Mouse (Mus musculus) myocyte (in vitro differentiated cells): ENCODE measurements around the gene Ppt2. TPM values are rescaled to one million over a fixed set of nuclear protein-coding genes. Genes with fewer than 3 reads are reported as not detected.

Experiments
- H3K27me3 ChIP-seq: one replicate; pipeline ENCODE4 v1.6.1; 2011; ENCODE audit not compliant: control insufficient read depth, insufficient read depth, insufficient read length
- H3K36me3 ChIP-seq: one replicate; pipeline ENCODE4 v1.6.1; 2011; ENCODE audit not compliant: control insufficient read depth, insufficient read depth
- H3K4me2 ChIP-seq: one replicate; pipeline ENCODE4 v1.6.1; 2011; ENCODE audit warnings: low read depth, control low read depth
- H3K4me3 ChIP-seq: one replicate; pipeline ENCODE4 v1.5.1; 2011; ENCODE audit warnings: mild to moderate bottlenecking, control low read depth, moderate library complexity
- H3K79me2 ChIP-seq: one replicate; pipeline ENCODE4 v1.6.1; 2011; ENCODE audit not compliant: control insufficient read depth, insufficient read depth
- H3ac ChIP-seq: one replicate; pipeline ENCODE4 v1.6.1; 2011; ENCODE audit not compliant: control insufficient read depth, insufficient read length
- CEBPB ChIP-seq: IDR thresholded peaks from 2 replicates; pipeline ENCODE4 v1.6.1; 2011; ENCODE audit warnings: mild to moderate bottlenecking, moderate library complexity; ENCODE audit not compliant: poor library complexity, insufficient read depth, severe bottlenecking
- E2F4 ChIP-seq: IDR thresholded peaks from one replicate; pipeline ENCODE4 v1.6.1; 2011; ENCODE audit warnings: mild to moderate bottlenecking, control low read depth, moderate library complexity; ENCODE audit not compliant: insufficient read depth
- MAX ChIP-seq: IDR thresholded peaks from one replicate; pipeline ENCODE4 v1.6.1; 2011; ENCODE audit warnings: low read depth, mild to moderate bottlenecking, control low read depth
- MYOD1 ChIP-seq, 3 experiments: IDR thresholded peaks; one replicate each; pipeline ENCODE4 v1.6.1; 2011; ENCODE audit warnings: control low read depth in 2 of 3, low read depth in 2 of 3, mild to moderate bottlenecking in 2 of 3, moderate library complexity in 1 of 3; ENCODE audit not compliant: insufficient read length in 2 of 3, control insufficient read depth in 1 of 3
- MYOG ChIP-seq, 3 experiments: IDR thresholded peaks; one replicate each; pipeline ENCODE4 v1.6.1; 2011; ENCODE audit warnings: control low read depth in 2 of 3, low read depth in 2 of 3, mild to moderate bottlenecking in 2 of 3; ENCODE audit not compliant: insufficient read length in 2 of 3, control insufficient read depth in 1 of 3, insufficient read depth in 1 of 3
- POLR2A ChIP-seq: IDR thresholded peaks from one replicate; pipeline ENCODE4 v1.6.1; 2011; ENCODE audit warnings: low read depth, mild to moderate bottlenecking, control low read depth, moderate library complexity; ENCODE audit not compliant: insufficient read length
- POLR2AphosphoS2 ChIP-seq: IDR thresholded peaks from one replicate; pipeline ENCODE4 v1.6.1; 2011; ENCODE audit warnings: low read depth, control low read depth; ENCODE audit not compliant: insufficient read length
- REST ChIP-seq: IDR thresholded peaks from one replicate; pipeline ENCODE4 v1.6.1; 2011; ENCODE audit warnings: mild to moderate bottlenecking, control low read depth, moderate library complexity; ENCODE audit not compliant: insufficient read depth, insufficient read length
- SRF ChIP-seq: IDR thresholded peaks from one replicate; pipeline ENCODE4 v1.6.1; 2011; ENCODE audit warnings: low read depth; ENCODE audit not compliant: control insufficient read depth, insufficient read length
- TCF12 ChIP-seq: IDR thresholded peaks from one replicate; pipeline ENCODE4 v1.6.1; 2011; ENCODE audit warnings: mild to moderate bottlenecking, control low read depth; ENCODE audit not compliant: poor library complexity, insufficient read depth, severe bottlenecking
- TCF3 ChIP-seq: IDR thresholded peaks from one replicate; pipeline ENCODE4 v1.6.1; 2011; ENCODE audit warnings: low read depth, control low read depth; ENCODE audit not compliant: insufficient read length
- USF1 ChIP-seq: IDR thresholded peaks from one replicate; pipeline ENCODE4 v1.6.1; 2011; ENCODE audit warnings: low read depth, mild to moderate bottlenecking, control low read depth, moderate library complexity
- polyA plus RNA-seq: library from polyadenylated mRNA; unstranded; fragments of >200 nt; fragmentation: generic; extraction: Trizol; gene quantifications from one replicate; pipeline ENCODE4 v1.2.1, GENCODE M21; 2012; ENCODE audit warnings: missing spikeins

The Ppt2 gene
- polyA plus RNA-seq, 1 experiment: 21.9 TPM

DNA sequence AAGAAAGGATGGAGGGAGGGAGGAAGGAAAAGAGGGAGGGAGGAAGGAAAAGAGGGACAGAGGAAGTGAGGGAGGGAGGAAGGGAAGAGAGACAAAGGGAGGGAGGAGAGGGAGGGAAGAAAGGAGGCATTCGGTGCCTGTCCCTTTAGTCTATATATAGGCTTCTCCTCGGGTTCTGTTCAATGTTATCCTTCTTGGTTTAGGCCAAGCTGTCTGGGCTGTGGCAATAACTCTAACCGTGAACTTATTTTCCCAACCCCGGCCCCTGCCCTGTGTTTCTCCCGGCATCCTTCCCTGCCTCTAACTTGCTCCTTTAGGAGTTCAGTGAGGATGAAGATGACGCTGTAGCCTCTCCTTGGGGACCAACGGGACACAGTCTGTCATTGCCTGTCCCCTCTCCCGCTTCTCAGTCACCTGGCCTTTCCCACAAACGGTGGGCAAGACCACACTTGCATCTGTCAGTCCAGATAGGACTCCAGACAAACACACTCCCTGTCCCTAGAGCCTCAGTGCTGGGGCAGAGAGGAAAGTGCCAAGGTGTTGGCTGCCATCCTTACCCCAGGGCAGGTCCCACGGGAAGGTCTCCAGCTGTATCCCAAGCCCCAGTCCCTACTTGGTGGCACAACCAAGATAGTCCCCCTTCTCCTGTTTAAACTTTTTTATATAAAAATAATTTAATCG lies 46.4 kb upstream of the Ppt2 start:
- no peaks in the 10 kb centered on the region for H3K79me2 ChIP-seq
- H3K4me3 ChIP-seq: no peak overlapping the region
- H3ac ChIP-seq: no peak overlapping the region
- no peak overlapping the region for H3K4me2 ChIP-seq
- TF ChIP-seq POLR2AphosphoS2: no peak
- no peak for TF ChIP-seq MAX
- no peak for TF ChIP-seq TCF12
- no peak for TF ChIP-seq MYOD1 (IDR thresholded peaks at IDR 0.05; ENCODE audit: control insufficient read depth in 1 of 3, insufficient read length in 2 of 3, low read depth in 2 of 3)
- TF ChIP-seq CEBPB: no peak
- no peak for TF ChIP-seq POLR2A
- H3K27me3 ChIP-seq: peaks cover 95% of the 10 kb centered on the region
- H3K36me3 ChIP-seq: no peaks in the 10 kb centered on the region

DNA sequence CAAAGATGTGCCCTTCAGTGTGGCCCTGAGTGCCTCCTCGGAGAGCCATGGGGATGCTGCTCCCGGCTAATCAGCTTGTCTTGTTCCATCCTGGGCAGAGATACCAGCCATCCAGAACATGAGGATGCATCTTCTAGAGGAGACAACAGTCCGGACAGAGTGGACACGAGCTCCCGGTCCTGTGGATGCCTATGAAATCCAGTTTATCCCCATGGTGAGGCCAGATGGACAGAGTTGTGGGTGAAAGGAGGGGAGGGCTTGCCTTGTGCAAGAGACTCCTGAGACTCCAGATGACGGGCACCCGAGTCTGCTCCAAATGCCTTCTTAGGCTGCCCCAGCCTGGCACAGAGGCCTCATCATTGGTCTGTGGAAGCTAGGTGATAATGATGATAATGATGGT lies 44.8 kb upstream of the Ppt2 start:
- Histone ChIP-seq H3K79me2 (no peaks in the 10 kb centered on the region), H3K4me2 (no peak overlapping the region), H3K4me3 (no peak overlapping the region), H3K36me3 (no peaks in the 10 kb centered on the region), H3ac (no peak overlapping the region), H3K27me3 (peaks cover 83% of the 10 kb centered on the region)
- TF ChIP-seq REST (no peak), MYOD1 (IDR thresholded peaks at IDR 0.05; ENCODE audit: control insufficient read depth in 1 of 3, insufficient read length in 2 of 3, low read depth in 2 of 3) (no peak), TCF3 (no peak), MYOG (IDR thresholded peaks at IDR 0.05; ENCODE audit: control insufficient read depth in 1 of 3, insufficient read depth in 1 of 3, insufficient read length in 2 of 3, low read depth in 2 of 3) (no peak), E2F4 (no peak), USF1 (no peak), CEBPB (no peak), POLR2A (no peak), MAX (no peak), POLR2AphosphoS2 (no peak), SRF (no peak), TCF12 (no peak)

DNA sequence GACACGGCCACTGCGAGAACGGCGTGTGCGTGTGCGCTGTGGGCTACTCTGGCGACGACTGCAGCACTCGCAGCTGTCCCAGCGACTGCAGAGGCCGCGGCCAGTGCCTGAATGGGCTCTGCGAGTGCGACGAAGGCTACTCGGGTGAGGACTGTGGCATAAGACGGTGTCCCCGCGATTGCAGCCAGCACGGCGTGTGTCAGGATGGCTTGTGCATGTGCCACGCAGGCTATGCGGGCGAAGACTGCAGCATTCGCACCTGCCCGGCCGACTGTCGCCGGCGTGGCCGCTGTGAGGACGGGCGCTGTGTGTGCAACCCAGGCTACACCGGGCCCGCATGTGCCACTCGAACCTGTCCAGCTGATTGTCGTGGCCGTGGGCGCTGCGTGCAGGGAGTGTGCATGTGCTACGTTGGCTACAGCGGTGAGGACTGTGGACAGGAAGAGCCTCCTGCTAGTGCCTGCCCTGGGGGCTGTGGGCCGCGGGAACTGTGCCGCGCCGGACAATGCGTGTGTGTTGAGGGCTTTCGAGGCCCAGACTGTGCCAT lies 44.0 kb upstream of the Ppt2 start:
- Histone ChIP-seq H3ac (peak overlapping the region; percentile 1), H3K4me3 (no peak overlapping the region), H3K79me2 (no peaks in the 10 kb centered on the region), H3K4me2 (no peak overlapping the region), H3K27me3 (peaks cover 82% of the 10 kb centered on the region), H3K36me3 (no peaks in the 10 kb centered on the region)
- no peak for TF ChIP-seq POLR2A

DNA sequence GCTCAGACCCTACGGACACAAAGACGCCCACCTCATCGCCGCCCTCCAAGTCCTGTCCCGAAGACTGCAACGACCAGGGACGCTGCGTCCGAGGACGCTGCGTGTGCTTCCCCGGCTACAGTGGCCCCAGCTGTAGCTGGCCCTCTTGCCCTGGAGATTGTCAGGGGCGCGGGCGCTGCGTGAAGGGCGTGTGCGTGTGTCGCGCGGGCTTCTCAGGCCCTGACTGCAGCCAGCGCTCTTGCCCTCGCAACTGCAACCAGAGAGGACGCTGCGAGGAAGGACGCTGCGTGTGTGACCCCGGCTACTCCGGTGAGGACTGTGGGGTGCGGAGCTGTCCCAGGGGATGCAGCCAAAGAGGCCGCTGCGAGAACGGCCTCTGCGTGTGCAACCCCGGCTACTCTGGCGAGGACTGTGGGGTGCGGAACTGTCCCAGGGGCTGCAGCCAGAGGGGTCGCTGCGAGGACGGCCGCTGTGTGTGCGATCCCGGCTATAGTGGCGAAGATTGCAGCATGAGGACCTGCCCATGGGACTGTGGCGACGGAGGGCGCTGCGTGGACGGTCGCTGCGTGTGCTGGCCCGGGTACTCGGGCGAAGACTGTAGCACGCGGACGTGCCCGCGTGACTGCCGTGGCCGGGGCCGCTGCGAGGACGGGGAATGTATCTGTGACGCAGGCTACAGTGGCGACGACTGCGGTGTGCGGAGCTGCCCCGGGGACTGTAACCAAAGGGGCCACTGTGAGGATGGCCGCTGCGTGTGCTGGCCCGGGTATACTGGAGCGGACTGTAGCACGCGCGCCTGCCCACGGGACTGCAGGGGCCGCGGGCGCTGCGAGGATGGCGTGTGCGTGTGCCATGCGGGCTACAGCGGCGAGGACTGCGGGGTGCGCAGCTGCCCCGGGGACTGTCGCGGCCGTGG lies 43.1 kb upstream of the Ppt2 start:
- Histone ChIP-seq H3K4me2 (no peak overlapping the region), H3K27me3 (peaks cover 75% of the 10 kb centered on the region), H3K36me3 (no peaks in the 10 kb centered on the region), H3K4me3 (no peak overlapping the region), H3ac (peak overlapping the region; percentile 1), H3K79me2 (no peaks in the 10 kb centered on the region)
- TF ChIP-seq POLR2AphosphoS2 (no peak), MAX (no peak), MYOG (IDR thresholded peaks at IDR 0.05; ENCODE audit: control insufficient read depth in 1 of 3, insufficient read depth in 1 of 3, insufficient read length in 2 of 3, low read depth in 2 of 3) (no peak), POLR2A (no peak), USF1 (no peak), TCF3 (no peak), SRF (no peak), MYOD1 (IDR thresholded peaks at IDR 0.05; ENCODE audit: control insufficient read depth in 1 of 3, insufficient read length in 2 of 3, low read depth in 2 of 3) (no peak), REST (no peak), TCF12 (no peak), E2F4 (no peak), CEBPB (no peak)

DNA sequence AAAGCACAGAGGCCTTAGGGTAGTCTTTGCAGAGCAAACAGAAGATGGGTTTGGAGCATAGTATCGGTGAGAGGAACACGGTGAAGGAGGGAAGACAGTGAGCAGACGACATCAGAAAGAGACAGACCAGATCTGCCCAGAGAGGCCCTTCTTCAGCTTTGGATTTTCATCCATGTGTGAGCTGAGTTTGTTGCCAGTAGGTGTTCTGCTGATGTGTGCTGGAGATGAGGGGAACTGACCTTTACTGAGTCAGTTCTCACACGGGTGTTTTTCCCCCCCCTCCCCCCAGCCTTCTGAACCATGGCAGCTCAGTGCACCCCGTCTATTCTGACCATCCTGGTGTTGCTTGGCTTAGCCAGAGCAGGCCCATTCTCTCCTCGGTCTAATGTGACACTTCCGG lies 41.9 kb upstream of the Ppt2 start, which contains the start of gene Tnxb:
Tnxb (plus strand) TSS at position 301 of the 400 bp plus-strand sequence.
- TF ChIP-seq MAX: no peak
- no peak for TF ChIP-seq MYOG (IDR thresholded peaks at IDR 0.05; ENCODE audit: control insufficient read depth in 1 of 3, insufficient read depth in 1 of 3, insufficient read length in 2 of 3, low read depth in 2 of 3)
- TF ChIP-seq MYOD1 (IDR thresholded peaks at IDR 0.05; ENCODE audit: control insufficient read depth in 1 of 3, insufficient read length in 2 of 3, low read depth in 2 of 3): no peak
- TF ChIP-seq TCF12: no peak
- TF ChIP-seq POLR2A: no peak
- no peak for TF ChIP-seq POLR2AphosphoS2
- no peak for TF ChIP-seq CEBPB
- no peak for TF ChIP-seq E2F4
- TF ChIP-seq USF1: no peak
- no peak for TF ChIP-seq REST
- no peak for TF ChIP-seq TCF3
- TF ChIP-seq SRF: no peak
- Histone ChIP-seq H3K36me3 (no peaks in the 10 kb centered on the region), H3K4me2 (no peak within 1 kb of the TSS), H3K4me3 (no peak within 1 kb of the TSS), H3ac (peak within 1 kb of the TSS; percentile 1), H3K27me3 (peaks cover 73% of the 10 kb centered on the region), H3K79me2 (no peaks in the 10 kb centered on the region)
